Mouse (Mus musculus) natural killer cell, adult 2 months (primary cell): ENCODE data around the gene Zc3hav1.
A peak's percentile ranks its signal among the peaks of the same experiment; 100 is the strongest.
"Not testable (repeated sequence)": the region's sequence is repeated elsewhere in the genome, so short reads cannot be mapped to it uniquely, and the experiment has no call there.

Experiments
- DNase-seq, 2 experiments: peaks; one replicate each; pipeline ENCODE4 v3.0.0; 2022; ENCODE audit warnings: low spot score in 2 of 2

Gene Zc3hav1

GRCm38 (mm10) chr6:38353811-38354722, at the start of gene Zc3hav1:
Gene Zc3hav1 (minus strand): TSS chr6:38354603.
- peak; percentile 93 to 94 for DNase-seq

GRCm38 (mm10) chr6:38389671-38390070, 35.3 kb upstream of the Zc3hav1 start:
- DNase-seq = peak in 1 of 2 experiments; percentile 27

GRCm38 (mm10) chr6:38381129-38381771, 26.8 kb upstream of the Zc3hav1 start, which contains the start of gene Ttc26:
Gene Ttc26 (plus strand): TSS chr6:38381469.
- DNase-seq = peak; percentile 71 to 82

- no peak for DNase-seq
These were observed 26.3 kb upstream of the Zc3hav1 start for GRCm38 (mm10) chr6:38380764-38381128.

- DNase-seq = no peak
These were observed 19.9 kb upstream of the Zc3hav1 start for GRCm38 (mm10) chr6:38374271-38374670.

- no peak for DNase-seq
These were observed 15.5 kb upstream of the Zc3hav1 start for GRCm38 (mm10) chr6:38369945-38370344.

- no peak for DNase-seq
These were observed 9.7 kb upstream of the Zc3hav1 start for GRCm38 (mm10) chr6:38364121-38364520.

GRCm38 (mm10) chr6:38363370-38363769, 9.0 kb upstream of the Zc3hav1 start:
- no peak for DNase-seq

- no peak for DNase-seq
These were observed 7.5 kb upstream of the Zc3hav1 start for GRCm38 (mm10) chr6:38361937-38362336.

- no peak for DNase-seq
These were observed 6.7 kb upstream of the Zc3hav1 start for GRCm38 (mm10) chr6:38361065-38361464.

- DNase-seq = peak; percentile 48 to 70
These were observed 5.5 kb upstream of the Zc3hav1 start for GRCm38 (mm10) chr6:38359736-38360499.

- DNase-seq = not testable (repeated sequence)
These were observed 4.8 kb upstream of the Zc3hav1 start for GRCm38 (mm10) chr6:38359044-38359735.

GRCm38 (mm10) chr6:38358253-38359027, 4.0 kb upstream of the Zc3hav1 start:
- no peak for DNase-seq

GRCm38 (mm10) chr6:38357603-38358252, 3.3 kb upstream of the Zc3hav1 start:
- DNase-seq = no peak

- DNase-seq = not testable (repeated sequence)
These were observed 2.4 kb upstream of the Zc3hav1 start for GRCm38 (mm10) chr6:38356661-38357433.

- DNase-seq = no peak
These were observed 1.5 kb upstream of the Zc3hav1 start for GRCm38 (mm10) chr6:38355862-38356261.

- DNase-seq = peak in 1 of 2 experiments; percentile 16
These were observed 986 bp upstream of the Zc3hav1 start for GRCm38 (mm10) chr6:38355354-38355823.

GRCm38 (mm10) chr6:38354723-38355353, 435 bp upstream of the Zc3hav1 start:
- DNase-seq = no peak

- no peak for DNase-seq
These were observed 1.2 kb downstream of the Zc3hav1 start for GRCm38 (mm10) chr6:38353181-38353580.
